Mouse (Mus musculus): Measurements from ENCODE around the gene Auts2. TPM values are rescaled to one million over a fixed set of nuclear protein-coding genes. Genes with fewer than 3 reads are reported as not detected.
A peak's percentile ranks its signal among the peaks of the same experiment; 100 is the strongest.

The Auts2 gene
- total RNA-seq, 2 experiments from 2014 or later = 24.7 to 47.4 TPM

DNA sequence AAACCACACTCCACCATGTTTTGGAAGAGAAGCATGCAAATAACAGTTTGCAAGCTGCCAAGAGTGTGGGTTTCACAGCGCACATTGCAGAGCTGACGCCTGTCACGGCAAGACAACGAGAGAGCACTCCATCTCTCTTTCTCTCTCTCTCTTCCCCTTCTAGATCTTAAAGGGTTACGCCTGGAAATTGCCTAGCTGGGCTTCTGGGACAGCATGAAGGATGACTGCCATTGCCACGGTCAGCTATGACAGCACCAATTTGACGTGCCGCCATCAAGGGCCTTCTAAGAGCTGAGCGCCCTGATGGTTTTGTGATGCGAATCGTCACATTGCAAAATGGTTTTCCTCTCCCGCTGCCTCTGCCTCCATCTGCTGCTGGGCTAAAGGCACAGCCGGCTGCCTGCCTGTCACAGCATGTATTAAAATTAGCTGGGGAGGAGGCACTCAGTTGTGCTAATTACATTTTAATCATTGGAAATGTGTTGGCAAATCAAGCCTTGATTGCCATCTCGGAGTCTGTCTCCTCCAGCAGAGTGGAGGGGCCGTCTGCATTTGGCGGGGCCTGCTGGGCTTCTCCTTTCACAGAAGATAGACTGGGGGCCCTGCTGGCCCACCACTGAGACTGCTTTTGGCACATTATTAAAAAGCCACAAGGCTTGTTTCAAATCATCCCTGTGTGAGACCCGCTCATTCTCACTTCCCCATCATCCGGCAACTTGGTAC lies 748.6 kb downstream of the Auts2 start:
- no peak for DNase-seq

DNA sequence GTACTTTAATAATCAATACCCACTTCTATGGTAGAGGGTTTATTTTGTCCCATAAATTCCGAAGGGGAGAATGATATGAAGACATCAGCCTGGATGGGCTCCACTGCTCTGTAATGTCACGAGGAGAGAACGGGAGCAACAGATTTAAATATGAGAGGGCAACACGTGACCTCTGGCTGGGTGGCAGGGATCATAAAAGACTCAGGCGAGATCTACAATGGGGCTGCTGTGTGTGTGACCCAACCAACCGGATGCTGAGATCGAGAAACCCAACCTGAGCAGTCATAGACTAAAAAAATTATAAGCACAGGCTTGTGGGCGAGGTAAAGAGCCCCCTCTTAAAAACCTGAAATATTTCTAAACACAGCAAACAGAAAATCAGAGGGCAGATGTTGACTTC lies 753.5 kb downstream of the Auts2 start:
- no peak for DNase-seq

DNA sequence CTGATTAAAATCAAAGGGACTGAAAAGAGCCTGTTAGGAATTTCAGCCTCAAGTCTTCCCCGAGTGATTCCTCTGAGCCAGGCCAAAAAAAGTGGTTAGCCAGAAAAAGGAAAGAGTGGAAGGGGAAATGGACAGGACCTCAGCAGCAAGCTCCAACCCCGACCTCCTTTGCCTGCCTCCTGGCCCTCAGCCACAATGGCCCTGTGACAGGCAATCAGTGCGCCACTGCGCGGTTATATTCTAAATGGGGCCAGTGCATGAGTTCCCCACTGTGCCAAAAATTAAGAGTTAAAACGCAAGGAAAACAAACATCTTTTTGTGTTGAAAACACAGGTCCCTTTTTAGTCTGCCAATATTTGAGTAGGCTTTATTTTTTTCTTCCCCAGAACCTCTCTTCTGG lies 755.1 kb downstream of the Auts2 start:
- peak; percentile 13 for DNase-seq

DNA sequence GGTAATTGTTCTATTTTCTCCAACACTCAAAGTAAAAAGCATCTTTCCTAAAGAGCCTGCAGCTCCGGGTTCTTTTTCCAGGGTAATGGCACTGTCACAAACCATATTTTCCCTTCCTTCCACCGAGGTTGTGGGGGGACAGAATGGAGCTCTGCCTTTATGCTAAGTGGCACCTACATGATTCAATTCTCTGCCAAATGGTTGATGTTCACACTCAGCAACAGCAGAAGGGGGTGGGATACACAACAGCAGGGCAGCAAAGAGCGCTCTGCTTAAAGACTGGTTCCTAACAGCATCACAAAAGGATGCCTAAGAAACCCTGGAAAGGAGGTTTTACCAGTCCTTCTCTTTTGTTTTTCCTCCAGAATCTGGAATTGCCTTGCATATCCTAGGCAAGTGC lies 759.9 kb downstream of the Auts2 start:
- DNase-seq = no peak

DNA sequence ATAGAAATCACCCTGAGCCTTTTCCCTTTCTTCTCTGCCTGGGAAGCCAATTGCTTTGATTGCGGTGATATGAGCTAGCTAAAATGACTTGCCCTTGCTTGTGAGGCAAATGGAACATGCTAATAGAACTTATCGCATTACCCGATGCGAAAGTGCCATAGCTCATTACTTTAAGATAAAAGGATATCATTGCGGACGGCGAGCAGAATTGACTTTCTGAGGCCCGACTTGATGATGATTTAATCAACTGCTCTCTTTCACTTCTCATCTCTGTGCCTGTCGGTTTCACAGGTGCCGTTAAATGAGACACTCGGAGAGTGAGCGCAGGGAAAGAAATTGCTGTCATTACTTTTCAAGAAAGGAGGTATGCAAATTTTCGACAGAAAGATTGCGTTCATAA lies 762.1 kb downstream of the Auts2 start:
- no peak for DNase-seq

DNA sequence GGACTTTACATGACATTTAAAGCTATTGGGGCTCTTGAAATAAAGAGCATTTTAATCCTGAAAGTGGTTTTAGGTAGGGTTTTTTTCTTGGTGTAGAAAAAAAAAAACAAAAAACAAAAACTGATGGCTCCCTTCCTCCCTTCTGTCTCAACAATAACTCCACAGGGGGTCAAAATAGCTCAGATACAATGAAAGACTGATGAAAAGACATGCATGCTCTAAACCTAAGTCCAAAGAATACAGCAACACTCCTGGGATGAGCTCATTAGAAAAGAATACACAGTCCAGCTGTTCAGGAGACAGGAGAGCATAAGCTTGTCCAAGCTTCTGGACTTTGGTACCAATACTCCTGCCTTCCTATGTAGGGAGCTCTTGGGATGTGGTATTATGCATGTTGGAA lies 764.0 kb downstream of the Auts2 start:
- no peak for DNase-seq

DNA sequence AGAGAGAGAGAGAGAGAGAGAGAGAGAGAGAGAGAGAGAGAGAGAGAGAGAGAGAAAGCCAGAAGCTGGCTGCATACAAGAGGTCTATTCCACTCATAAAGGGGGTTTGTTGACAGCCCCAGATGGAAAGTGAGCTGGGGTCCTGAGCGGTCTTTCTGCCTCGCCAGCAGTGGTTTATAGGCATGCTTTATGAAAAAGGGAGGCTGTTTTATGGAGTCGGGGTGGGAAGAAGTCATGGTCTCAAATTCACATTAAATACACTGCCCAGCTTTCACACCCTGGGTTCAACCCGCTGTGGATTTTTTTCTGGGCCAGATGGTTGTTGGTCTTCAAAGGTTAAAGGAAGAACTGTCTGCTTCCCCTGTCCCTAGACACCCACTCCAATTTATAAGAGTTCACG lies 767.5 kb downstream of the Auts2 start:
- no peak for DNase-seq

DNA sequence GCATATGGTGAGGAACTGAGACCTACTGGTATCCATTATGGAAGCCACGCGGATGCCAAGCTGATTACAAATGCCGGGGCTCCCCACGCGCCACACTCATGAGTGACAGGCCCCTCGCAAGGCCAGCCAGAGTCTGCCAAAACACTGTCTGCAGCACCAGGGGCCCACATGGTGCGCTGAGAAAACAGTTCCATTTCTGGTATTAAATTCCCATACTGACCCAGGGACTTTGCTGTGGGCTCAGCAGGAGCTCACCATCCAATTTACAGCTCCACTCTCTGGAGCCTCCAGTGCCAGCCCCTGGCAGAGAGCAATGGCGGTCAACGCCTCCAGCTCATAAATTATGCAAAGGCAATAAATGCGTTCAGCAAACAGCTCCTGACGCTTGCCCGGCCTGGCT lies 767.9 kb downstream of the Auts2 start:
- no peak for DNase-seq

DNA sequence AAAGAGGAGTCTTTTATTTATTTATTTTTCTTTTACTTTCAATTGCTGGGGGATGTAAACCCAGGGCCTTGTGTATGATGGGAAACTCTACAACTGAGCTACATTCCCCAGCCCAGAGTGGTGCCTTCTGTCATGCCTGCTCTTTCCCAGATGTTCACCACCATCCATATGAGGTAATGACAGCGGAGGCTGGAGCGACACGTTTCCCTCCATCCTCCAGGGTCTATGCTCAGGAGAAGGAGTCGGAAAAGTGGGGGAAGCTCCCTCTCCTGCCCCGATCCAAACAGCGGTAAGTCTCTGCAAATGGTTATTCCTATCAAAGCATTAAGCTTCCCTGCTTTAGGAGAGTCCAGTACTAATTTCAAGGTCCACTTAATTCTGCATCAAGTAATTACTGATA lies 768.4 kb downstream of the Auts2 start:
- no peak for DNase-seq

DNA sequence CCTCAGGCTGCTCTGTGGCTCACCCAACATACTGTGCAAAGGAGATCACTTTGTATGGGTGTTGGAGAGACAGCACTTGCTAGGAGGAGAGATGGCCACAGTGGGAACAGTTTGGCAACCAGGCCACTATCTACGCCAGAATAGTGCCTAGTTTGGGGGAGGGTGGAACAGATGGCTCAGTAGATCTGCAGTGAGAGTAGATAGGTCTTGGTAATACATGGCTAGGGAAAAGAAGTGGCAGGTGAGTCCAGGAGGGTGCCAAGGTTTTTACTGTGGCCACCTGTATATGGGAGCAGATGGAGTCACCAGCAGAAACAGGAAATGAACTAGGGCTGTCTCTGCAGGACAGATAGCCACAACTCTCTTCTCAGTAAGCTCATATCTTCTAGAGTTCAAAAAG lies 770.5 kb downstream of the Auts2 start:
- no peak for DNase-seq

DNA sequence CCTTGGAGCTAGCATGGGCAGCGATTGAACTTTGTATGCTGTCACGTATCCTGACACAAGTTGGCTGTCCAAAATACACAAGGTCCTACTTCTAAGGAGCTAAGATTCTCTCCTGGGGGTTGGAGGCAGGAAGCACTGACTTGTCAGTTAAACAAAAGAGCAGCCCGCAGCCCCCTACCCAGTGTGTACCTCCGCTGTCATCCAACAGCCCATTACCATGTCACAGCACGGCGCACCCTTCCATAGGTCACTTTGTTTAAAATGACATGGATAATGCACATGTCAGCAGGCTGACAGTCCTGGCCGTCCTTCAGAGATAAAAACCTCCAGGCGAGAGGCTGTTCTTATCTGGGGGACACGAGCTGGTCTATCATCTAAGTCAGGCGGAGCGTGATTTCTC lies 773.9 kb downstream of the Auts2 start:
- no peak for DNase-seq

DNA sequence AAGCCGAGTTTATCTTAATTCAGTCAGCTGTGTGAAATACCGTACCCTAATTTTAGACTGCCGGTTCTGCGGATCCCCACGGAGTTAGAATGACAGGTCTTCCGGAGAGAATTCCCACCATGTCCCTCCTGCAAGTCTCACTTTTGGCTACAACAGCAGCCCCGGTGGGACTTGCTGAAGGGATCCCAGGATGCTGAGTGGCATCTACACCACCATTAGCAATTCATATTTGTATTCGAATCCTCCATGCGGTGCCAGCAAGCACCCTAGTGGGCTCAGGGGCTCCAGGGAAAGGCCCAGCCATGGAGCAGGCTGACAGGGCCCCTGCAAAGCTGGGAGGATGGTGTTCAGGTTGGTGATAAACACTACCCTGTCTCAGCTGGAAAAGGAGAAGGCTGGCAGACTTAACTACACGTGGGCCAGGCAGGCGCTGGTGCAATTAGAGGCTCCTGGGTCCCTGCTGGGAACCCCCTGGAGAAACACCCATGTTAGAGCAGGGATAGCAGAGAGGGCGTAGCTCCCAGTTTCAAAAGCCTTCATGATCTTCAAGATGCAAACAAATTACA lies 775.4 kb downstream of the Auts2 start:
- DNase-seq = no peak

DNA sequence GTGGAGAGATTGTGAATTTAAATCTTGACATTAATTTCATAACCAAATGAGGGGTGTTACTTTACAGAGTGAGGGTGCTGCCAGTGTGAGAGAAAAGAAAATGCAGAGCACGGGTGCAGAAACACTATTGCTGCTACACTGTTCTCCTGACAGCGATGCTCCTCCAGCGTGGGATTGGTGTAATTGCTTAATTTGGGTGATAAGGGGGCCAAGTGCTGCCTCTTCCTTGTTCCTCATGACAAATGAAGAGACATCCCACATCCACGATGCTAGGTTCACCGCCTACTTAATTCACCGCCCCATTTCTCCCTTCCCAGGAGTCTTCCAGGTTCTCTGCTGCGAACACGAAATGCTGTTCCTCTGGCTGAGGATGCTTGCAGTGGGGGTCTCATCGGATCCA lies 776.0 kb downstream of the Auts2 start:
- DNase-seq = no peak

DNA sequence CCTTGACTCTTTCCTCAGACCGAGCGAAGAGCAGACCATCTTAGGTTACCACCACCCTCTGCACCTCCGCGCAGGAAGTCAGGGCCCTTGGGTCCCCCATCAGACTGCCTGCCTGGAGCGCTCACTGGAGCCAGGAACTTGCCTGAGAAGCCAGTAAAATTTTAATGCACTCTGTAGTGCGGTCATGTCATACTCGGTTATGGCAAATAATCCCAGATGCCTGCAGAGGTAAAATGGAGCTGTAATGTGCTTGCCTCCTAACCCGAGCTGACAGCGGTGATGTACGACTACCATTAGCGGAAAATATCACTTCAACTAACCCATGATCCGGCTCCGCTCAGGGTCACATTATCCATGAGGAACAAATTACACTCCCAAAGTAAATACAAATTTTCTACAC lies 783.7 kb downstream of the Auts2 start:
- DNase-seq = no peak

DNA sequence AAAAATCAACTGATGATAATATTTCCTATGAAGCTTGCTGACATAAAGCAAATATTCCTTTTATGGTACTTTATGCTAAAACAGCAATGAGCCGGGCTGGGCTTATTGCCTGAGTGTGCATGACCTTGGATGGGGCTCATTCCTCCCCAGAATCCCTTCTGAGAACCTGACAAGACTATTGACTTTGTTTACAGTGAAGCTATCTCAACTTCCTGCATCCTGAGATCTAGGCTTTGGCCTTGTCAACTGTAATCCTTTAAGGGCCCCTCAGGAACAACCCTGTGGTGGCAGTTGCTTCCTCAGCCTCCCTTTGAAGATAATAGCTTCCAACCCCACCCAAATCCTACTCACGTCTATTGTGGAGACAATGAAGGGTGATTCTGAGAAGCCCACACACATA lies 792.8 kb downstream of the Auts2 start:
- DNase-seq = no peak

DNA sequence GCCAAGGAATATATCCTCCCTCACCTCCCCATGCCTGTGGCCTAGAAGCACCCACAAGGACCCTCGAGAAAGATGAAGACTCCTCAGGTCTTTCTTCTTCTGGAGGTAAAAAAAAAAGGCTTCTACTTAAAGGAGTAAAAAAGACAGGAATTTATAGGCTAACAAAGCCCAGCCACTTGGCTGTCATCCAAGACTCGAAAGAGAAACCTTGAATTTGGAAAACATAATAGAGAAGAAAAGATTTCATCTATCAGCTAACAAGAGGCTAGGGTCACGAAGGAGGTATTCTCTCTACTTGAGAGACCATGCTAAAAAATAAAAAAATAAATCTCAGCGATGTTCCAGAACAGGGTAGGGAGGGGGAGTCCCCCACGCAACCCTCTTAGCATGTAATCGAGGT lies 793.9 kb downstream of the Auts2 start:
- peak; percentile 55 for DNase-seq

DNA sequence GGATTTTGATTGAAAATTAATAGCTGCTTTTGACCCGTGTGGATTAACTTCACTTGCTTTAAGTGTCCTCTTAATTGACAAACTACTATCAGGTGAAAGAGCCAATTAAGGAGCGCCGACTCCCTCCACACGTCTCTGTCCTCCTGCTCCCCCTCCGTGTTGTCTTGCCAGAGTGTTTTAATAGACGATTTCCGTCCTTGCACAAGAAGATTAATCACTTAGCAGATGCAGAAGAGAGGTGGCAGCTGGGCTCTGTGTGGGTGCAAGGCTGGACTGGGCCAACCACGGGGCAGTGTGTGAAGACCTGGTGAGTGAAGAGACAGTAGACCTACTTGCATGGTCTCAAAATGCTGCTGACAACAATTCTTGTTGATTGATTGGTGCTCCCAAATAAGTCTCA lies 800.1 kb downstream of the Auts2 start:
- DNase-seq = no peak

DNA sequence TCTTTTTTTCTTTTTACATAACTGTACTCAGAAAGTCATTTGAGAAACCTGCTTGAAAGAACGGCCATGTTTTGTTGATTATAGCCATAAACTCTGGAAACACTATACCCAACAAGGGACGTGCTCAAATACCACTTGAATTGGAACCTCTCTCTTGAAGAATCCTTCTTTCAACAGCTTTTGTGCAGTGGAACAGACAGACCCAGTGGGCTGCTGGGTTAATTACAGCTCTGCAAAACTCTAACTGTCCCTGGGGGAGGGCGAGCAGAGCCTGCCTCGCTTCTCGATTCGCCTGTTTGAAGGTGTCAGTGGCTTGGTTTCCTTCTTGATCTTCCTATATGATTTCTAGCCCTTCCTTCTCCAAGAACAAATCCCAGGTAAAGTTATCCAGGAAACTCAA lies 805.7 kb downstream of the Auts2 start:
- no peak for DNase-seq

DNA sequence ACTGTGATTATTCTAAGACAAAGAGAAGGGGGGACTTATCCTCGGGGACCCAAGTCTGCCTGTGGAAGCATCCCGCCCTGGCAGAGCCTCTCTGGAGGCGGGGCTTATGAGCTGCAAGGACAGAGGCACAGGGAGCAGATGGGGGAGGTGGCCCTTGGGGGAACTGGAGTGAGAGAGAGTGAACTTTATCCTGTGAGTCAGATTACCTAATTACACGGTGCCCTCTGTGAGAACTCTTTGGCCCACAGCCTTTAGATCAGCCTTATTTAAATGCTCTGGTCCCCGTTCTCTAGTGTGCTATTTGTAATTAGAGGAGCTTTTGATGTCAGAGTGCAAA lies 809.9 kb downstream of the Auts2 start:
- peak; percentile 68 for DNase-seq

DNA sequence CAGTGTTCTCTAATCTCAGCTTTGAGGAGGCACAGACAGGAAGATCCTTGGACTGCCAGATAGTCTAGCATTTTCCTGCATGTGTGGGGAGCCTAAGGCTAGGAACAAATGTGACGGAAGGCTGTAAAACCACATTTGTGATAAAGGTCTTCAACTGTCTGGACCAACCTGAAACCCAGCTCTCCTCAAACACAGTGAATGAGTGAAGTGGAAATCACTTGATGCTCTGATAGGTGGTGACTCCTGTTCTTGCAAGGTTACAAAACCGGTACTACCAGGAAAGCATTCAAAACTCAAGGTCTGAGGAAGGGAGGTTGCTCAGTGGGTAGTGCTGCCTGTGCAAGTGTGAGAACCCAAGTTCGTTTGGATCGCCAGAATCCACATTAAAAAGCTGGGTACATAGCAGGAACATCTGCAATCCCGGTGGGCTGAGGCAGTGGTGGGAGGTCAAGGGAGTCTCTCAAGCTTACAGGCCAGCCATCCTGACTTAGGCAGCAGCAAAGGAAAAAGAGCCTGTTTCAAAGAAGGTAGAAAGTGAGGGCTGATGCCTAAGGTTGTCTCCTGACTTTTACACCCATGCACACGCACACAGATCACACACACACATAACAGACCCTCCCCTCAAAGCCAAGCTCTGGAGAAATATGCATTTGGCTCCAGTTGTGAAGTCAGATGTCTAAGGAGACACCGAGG lies 810.4 kb downstream of the Auts2 start:
- no peak for DNase-seq

DNA sequence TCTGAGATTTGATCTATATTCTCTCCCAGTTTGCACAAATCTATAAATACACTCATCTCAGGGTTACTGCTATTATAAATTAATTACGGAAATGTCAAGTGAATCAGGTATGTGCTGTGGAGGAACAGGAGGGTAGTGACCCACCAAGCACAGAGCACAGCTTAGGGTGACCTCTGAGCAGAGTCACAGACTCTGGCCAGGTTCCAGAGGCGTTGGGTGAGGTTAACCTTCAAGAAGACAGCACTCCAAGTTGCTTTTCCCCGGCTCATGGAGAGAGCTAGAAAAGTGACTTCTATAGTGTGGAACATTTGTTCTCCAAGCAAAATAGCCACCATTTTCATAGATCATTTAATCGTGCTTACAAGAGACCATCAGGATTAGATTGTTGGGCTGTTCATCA lies 813.7 kb downstream of the Auts2 start:
- peak; percentile 75 for DNase-seq

DNA sequence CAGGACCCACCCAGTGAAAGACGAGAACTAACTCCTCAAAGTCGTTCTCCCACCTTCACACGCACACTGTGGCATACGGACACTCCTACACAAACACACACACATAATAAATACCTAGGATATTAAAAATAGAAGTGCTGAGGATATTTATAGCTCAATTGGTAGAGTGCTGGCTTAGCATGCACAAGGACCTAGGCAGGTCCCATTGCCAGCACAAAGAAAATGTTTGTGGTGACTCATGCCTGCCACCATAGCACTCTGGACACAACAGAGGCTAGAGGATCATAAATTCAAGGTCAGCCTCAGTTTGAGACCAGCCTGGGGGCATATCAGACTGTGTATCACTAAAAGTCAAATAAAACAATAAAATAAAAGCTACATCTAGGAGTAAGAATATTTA lies 815.2 kb downstream of the Auts2 start:
- no peak for DNase-seq

DNA sequence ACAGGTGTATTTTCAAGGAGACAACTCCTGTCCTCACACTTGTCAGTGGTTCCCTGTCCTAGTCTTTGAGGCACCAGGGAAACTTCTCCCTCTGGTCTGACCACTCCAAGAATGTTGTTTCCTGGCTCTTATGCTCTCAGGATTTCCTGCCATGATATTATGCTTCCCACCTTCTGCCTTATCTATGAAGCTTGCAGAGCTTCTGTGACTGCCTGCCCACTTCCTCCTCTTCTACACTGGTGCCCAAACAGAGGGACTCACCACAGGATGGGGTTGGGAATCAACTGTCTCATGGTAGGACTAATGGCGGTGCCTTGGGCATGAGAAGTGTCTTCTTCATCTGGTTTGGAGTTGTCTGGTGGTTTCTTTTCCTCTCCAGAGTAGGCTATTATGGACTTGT lies 818.6 kb downstream of the Auts2 start:
- DNase-seq = no peak

DNA sequence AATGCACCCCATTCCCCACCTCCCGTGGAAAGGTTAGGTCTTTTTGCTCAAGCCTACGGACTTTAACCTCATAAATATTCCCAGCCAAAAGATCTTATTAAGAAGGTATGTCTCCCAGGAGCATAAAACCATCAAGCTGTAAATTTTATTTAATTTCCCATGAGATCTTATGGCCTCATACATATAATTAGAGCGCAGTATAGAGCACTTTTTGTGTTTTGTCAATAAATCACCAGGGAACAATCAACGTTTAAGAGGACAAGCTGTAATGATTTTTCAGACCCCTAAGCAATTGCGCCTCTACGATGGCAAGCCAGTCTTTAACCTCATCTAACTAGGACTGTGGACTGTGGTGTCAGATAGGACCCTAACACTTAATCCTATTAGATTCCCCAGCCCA lies 820.4 kb downstream of the Auts2 start:
- DNase-seq = no peak
